Mouse (Mus musculus) layer of hippocampus, postnatal 10 days (tissue): ENCODE results near the gene Nfatc4. TPM values are rescaled to one million over a fixed set of nuclear protein-coding genes. Genes with fewer than 3 reads are reported as not detected.

Experiments
- DNase-seq, 2 experiments: peaks; one replicate each; pipeline ENCODE4 v3.0.0; 2021; ENCODE audit warnings: low spot score in 2 of 2
- long read RNA-seq: library from polyadenylated mRNA; stranded (forward); transcript quantifications from one replicate; pipeline ENCODE4 v2.0.0, GENCODE M21; 2023
- total RNA-seq, 2 experiments: library from RNA; stranded (reverse); gene quantifications; 2 replicates each; pipeline ENCODE4 v1.2.3; 2021

Nfatc4 gene
- total RNA-seq: 1 to 10 TPM; 3.9 to 5.8 TPM
- long read RNA-seq, partial matches to known transcripts: 1 of 2 reads
- long read RNA-seq, other reads (novel, unspliced or antisense): 0 of 2 reads

- DNase-seq: peak; percentile 61 to 62
Observed at GRCm38 (mm10) chr14:55822991-55823762, at the start of gene Nfatc4. TSS of gene Nfatc4 (plus strand) at chr14:55823144.

- DNase-seq: no peak
Observed at GRCm38 (mm10) chr14:55776711-55777110, 46.2 kb upstream of the Nfatc4 start.

GRCm38 (mm10) chr14:55777176-55777575, 45.8 kb upstream of the Nfatc4 start:
- no peak for DNase-seq

DNA sequence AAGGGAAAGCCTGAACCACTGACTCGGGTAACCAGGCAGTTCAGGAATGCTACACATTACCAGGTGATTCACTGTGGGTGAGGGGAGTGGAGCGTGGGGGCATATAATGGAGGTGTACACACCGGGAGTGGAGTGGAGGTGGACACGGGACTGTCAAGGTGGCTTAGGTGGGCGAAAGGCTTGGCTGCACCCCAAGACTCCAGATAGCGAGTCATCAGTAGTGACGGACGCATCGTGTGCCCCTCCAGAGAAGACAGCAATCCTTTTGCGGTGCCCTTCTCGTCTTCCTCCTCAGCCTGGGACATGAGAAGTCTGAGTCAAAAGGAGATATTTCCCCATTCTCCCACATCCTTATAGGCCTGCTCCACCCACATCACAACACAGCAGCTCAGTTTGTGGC, 45.1 kb upstream of the Nfatc4 start:
- no peak for DNase-seq

DNA sequence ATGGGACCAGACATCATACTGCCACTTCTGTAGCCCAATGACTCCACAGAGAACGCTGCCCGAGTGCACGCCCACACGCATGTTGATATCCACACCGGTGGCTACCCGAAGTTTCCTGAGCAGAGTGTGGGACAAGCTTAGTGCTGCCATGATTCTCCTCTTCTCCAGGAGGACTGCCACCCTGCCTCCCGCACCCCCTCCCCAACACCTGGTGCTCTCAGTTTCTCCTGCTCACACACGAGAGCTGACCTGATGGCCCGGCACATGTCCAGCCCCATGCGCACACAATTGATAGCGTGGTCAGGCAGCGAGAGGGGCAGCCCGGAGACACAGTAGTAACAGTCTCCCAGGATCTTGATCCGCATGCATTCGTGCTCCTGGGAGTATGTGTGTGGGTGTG, 44.3 kb upstream of the Nfatc4 start:
- DNase-seq: peak in 1 of 2 experiments; percentile 5

DNA sequence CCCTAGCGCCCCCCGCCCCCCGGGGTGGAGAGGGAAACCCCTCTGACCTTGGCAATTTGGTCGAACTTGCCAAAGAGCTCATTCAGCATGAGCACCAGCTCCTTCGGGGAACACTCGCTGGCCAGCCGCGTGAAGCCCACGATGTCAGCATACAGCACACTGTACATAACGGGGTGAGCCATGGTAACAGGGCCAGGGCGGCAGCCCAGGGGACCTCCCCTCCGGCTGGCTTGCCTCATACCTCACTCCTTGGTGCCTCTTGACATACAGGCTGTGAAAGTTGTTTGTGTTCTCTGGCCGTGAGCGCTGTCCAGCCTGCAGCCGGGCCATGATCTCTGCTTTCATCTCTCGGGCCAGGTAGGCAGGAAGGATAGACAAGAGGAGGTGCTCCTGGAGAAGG, 43.3 kb upstream of the Nfatc4 start:
- peak; percentile 0 to 8 for DNase-seq

- DNase-seq: peak; percentile 2 to 10
Observed at GRCm38 (mm10) chr14:55780736-55781135, 42.2 kb upstream of the Nfatc4 start.

- DNase-seq: peak; percentile 48 to 68
Observed at GRCm38 (mm10) chr14:55781310-55781709, 41.6 kb upstream of the Nfatc4 start.

- DNase-seq: peak in 1 of 2 experiments; percentile 7
Observed at GRCm38 (mm10) chr14:55782361-55782960, 40.5 kb upstream of the Nfatc4 start.

- peak in 1 of 2 experiments; percentile 12 for DNase-seq
Observed at GRCm38 (mm10) chr14:55783171-55783957, 39.6 kb upstream of the Nfatc4 start.

DNA sequence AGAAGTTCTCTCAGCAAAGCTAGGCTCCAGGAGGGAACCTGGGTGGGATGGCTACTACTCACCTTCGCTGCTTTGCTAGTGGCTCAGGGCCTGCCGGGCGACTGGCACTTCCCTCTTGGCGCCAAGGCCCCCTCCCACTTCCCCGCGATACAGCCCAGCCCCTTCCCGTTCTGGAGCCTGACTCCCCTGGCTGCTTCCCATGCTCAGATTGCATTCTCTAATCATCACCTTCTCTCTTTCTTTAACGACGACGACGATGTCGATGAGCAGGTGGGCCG, 39.0 kb upstream of the Nfatc4 start, which contains the start of gene Adcy4:
TSS of gene Adcy4 (minus strand) at position 138 of the 278 bp plus-strand sequence.
- peak in 1 of 2 experiments; percentile 8 for DNase-seq

DNA sequence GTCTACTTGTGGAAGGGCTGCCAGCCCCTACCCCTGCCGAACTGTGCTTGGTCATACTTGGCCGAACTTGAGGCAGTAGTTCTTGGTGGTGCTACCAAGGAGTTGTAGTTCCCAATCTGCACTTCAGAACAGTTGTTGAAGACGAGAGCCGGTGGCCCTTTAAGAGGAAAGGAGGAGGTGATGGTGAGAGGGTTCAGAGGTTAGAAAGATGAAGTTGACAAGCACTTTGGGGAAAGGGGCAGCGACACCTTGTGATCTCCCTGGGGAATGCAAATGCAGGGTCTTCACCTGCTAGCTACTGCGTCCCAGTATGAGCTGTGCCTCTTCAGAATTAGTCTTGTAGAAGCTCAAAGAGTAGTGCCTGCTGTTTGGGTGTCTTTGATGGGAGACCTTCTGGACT, 37.7 kb upstream of the Nfatc4 start:
- peak in 1 of 2 experiments; percentile 17 for DNase-seq

- DNase-seq: peak in 1 of 2 experiments; percentile 7
Observed at GRCm38 (mm10) chr14:55787731-55788130, 35.2 kb upstream of the Nfatc4 start.

DNA sequence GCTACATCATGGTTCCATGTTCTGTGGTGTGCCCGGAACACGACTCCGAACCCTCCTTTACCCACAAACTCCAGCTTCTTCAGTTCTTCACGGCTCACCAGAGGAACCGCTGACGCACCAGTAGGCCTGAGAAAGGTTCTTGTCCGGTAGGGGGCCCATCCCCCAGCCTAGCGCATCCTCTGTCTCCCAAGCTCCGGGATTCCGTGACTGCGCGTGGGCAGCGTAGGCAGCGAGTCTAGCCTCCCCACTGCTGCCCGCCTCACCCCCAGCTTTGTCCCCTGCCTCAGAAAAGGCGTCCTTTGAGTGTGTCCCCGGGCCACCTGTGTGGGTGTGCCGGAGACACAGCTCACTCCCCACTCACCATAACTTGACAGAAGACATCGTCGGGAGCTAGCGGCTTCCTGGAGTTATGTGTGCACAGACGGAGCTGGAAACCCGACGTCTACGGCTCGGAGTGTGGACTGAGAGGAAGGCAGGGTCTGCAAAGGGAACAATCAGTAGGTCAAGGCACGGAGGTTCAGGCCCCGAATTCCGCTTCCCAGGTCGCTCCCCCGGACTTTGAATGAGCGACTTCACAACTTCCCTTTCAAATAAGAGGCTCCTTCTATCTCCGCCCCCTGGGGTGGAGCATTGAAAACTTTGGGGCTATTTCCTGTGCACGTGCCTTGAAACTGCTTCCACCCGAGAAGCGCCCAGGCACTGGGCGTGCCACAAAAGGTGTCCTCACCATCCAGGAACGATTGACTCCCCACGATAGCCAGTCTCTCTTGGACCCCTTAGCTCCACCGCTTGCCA, 34.5 kb upstream of the Nfatc4 start, which contains the start of gene Ripk3:
TSS of gene Ripk3 (minus strand) at position 610 of the 795 bp plus-strand sequence.
- peak in 1 of 2 experiments; percentile 10 for DNase-seq

DNA sequence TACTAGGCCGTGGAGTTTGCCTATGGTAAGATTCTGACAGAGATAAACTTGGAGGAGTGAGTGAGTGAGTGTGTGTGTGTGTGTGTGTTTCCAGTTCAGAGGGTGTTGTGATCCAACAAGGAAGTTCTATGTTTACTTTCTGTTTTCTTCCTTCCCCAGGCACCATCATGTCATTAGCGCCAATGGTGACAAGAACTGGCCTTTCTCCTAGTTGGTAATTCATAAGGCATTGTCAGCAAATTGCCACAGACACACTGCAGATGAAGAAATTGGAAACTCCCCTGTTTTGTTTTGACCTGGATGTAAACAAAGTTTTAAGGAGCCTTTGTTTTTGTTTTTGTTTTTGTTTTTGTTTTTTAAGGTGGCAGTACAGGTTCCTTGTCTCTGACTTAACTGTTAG, 29.5 kb upstream of the Nfatc4 start:
- DNase-seq: no peak

- peak in 1 of 2 experiments; percentile 4 for DNase-seq
Observed at GRCm38 (mm10) chr14:55793946-55794345, 29.0 kb upstream of the Nfatc4 start.

- peak in 1 of 2 experiments; percentile 4 for DNase-seq
Observed at GRCm38 (mm10) chr14:55795380-55796163, 27.4 kb upstream of the Nfatc4 start.

- DNase-seq: peak; percentile 44 to 52
Observed at GRCm38 (mm10) chr14:55814885-55815284, 8.1 kb upstream of the Nfatc4 start.

- peak in 1 of 2 experiments; percentile 33 for DNase-seq
Observed at GRCm38 (mm10) chr14:55815310-55815751, 7.6 kb upstream of the Nfatc4 start.
